Mouse (Mus musculus): ENCODE data around the gene Unk. TPM values are rescaled to one million over a fixed set of nuclear protein-coding genes. Genes with fewer than 3 reads are reported as not detected.

Unk gene
- 57.1 and 63.4 TPM in 2 replicates for polyA plus RNA-seq (2012; rRNA removed)

DNA sequence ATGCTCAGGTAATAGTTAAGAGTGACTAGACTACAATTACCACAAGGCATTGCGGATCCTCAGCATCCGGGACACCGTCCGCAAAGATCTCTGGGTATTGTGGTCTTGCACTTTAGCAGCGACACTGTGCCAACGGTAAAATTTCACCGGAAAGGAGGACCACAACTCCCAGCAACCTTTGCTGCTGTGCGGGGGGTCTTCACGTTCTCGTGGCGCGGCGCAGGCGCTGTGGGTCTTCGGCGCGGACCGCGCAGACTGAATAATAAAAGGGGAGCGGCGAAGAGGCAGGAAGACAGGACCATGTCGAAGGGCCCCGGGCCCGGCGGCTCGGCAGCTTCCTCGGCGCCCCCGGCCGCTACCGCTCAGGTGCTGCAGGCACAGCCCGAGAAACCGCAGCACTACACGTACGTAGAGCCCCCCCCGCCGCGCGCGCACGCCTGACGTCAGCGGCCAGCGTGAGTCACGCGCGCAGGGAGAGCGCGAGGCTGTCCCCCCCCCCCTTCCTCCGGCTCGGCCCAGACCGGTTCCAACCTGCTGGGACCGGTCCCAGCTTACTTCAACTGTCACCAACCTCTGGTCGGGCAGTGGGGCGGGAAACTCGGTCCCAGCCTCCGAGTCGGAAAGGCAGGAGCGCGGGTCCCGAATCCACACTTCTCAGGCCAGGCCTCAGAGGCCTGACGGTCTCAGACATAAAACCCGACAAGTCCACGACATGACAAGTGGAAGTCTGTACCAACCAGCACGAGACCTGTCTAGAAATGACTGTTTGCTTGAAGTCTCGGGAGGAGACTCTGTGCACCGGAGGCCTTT is at the start of gene Unk:
TSS of gene Unk (plus strand) at position 235 of the 810 bp plus-strand sequence.

DNA sequence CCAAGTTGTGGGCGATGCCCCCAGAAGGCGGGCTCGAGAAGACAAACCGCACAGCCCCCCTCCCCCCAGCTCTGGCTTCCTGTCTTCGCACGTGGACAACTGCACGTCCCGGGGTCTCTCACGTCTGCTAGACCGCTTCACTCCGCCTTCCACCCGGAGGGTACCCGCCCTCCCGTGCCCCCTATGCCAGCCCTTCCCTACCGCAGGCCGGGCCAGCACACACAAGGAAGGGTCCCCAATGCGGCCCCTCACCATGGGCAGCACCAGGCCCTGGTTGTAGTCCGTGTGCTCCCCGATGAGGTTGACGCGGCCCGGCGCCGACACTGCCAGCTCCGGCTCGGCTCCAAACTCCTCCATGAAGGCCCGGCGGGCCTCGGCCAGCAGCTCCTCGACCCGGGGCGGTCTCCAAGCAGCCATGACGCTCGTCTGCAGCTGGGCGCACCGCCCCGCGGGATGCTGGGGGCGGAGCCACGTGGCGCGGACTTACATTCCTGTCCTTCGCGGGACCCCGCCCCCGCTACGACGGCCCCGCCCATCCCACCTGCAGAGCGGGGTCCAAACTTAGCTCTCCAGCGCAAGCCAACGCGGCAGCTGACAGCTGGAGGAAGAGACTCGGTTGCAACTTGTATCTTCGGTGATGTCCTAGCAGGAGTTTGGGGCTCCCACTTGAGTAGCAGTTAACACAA is 17.7 kb upstream of the Unk start, which contains the start of gene Galk1:
TSS of gene Galk1 (minus strand) at position 458 of the 686 bp plus-strand sequence.

DNA sequence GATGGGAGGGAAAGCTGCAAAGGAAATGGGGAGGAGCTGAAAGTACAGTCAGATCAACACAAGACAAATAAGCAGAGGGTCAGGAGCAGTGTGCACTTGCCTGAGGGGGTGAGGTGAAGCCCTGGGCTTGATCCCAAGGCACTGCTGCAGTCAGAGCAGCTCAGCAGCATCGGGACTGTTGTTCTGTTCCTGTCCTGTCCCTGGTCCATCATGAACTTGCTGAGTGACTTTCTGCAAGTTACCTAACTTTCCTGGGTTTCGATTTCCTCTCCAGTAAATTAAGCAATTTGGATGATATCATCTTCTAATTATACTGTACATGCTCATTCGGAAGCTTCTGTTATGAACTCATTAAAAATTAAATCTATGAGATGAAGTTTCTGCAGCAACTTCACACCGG is 2.4 kb upstream of the Unk start, which contains the start of gene H3f3b:
TSS of gene H3f3b (minus strand) at position 207 of the 400 bp plus-strand sequence.

DNA sequence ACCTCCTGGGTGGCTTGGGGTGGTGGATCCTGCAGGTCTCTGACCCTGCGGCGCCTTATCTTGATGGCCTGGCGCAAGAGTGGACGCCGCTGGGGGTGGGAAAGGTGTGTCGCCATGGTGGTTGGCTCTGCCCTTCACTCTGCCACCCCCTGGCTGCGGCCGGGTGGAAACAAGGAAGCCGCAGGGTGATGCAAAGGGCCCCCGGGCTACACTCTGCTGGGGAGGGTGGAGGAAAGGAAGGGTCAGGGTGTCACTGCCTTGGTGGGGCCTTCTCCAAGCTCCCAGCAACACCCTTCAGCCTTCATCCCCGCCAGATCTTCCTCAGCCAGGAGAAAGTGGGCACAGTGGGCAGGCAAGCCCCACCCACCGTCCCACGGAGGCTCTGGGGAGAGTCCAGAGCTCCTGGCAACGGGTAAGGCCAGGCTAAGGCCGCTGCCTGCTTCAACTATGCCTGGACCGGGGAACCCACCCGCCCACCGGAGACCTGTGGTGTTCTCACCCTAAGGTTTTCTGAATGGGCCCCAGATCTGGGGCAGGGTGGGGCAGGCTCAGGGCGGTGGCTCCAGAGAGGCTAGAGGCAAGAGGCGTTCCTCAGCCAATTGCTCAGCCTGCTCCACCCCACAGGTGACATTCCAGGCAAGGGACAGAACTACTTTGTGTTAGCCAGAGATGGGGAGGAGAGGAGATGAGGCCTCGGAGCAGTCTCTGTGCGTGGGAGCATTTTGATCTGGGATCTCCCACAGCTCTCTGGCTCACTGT is 47.5 kb downstream of the Unk start, which contains the start of gene Unc13d:
TSS of gene Unc13d (minus strand) at position 516 of the 759 bp plus-strand sequence.

DNA sequence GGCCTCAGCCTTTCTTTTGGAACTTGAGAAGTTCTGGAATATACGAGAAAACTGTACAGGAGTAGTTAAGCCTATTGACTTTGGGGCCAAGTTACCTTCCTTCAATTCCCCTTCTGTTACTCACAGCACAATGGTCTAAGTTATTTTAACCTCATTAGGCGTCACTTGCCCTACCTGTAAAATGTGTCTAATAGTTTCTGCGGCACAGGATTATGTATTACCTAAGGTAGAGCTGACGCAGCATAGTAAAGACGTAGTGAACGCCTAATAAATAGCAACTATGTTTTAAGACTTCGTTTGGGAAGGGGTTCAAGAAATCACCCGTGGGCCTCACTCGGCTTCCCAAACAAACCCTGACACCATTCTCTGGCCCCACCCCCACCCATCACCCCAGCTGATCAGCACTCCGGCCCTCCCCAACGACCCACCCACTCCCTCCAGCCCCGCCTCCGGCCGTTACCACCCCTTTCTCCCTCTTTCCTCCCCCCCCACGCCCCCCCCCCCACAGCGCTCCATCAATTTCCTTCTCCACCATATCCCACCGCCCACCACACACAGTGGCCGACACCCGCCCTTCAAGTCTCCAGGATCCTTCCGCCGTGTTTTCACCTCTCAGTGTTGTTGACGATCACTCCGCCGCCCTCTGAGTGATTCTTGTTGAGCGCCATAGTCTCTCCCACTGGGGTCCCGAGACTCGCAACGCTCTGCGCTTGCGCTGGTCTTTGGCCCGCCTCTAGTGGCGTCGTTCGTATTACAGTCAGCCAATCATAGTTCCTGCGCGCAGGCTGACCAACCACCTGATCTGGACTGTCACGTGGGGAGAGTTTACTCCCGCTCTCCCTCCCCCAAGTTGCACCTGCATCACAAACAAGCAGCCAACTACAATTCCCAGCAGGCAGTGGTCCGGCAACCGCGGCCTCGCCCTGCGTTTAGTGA is 56.4 kb downstream of the Unk start, which contains the start of gene Wbp2:
TSS of gene Wbp2 (minus strand) at position 738 of the 936 bp plus-strand sequence.

Other genes starting within 250 kb of the Unk start
- gene Caskin2, start 216.7 kb upstream of the Unk start, polyA plus RNA-seq (2012; rRNA removed): 22.0 and 25.5 TPM in 2 replicates
- 27.6 and 38.3 TPM in 2 replicates for gene Tsen54, start 215.6 kb upstream of the Unk start, polyA plus RNA-seq (2012; rRNA removed)
- 5.4 and 6.8 TPM in 2 replicates for gene Llgl2, start 206.3 kb upstream of the Unk start, polyA plus RNA-seq (2012; rRNA removed)
- 0.36 and 0.45 TPM in 2 replicates for gene Myo15b, start 171.9 kb upstream of the Unk start, polyA plus RNA-seq (2012; rRNA removed)
- gene Smim5, start 130.4 kb upstream of the Unk start, polyA plus RNA-seq (2012; rRNA removed): 2.5 and 2.6 TPM in 2 replicates
- 0.19 and 0.34 TPM in 2 replicates for gene Smim6, start 118.3 kb upstream of the Unk start, polyA plus RNA-seq (2012; rRNA removed)
- 75.4 and 142 TPM in 2 replicates for gene Sap30bp, start 97.0 kb upstream of the Unk start, polyA plus RNA-seq (2012; rRNA removed)
- gene Recql5, start 96.8 kb upstream of the Unk start, polyA plus RNA-seq (2012; rRNA removed): 27.1 and 28.0 TPM in 2 replicates
- 0.67 and 0.72 TPM in 2 replicates for gene Itgb4, start 55.6 kb upstream of the Unk start, polyA plus RNA-seq (2012; rRNA removed)
- 72.5 and 76.2 TPM in 2 replicates for gene Galk1, start 17.6 kb upstream of the Unk start, polyA plus RNA-seq (2012; rRNA removed)
- gene H3f3b, start 2.4 kb upstream of the Unk start, polyA plus RNA-seq (2012; rRNA removed): 838 and 897 TPM in 2 replicates
- 2.0 and 3.3 TPM in 2 replicates for gene Unc13d, start 47.6 kb downstream of the Unk start, polyA plus RNA-seq (2012; rRNA removed)
- 42.1 and 67.0 TPM in 2 replicates for gene Wbp2, start 56.7 kb downstream of the Unk start, polyA plus RNA-seq (2012; rRNA removed)
- 3.0 TPM in 2 replicates for gene Trim47, start 96.9 kb downstream of the Unk start, polyA plus RNA-seq (2012; rRNA removed)
- 1.6 and 2.8 TPM in 2 replicates for gene Trim65, start 100.8 kb downstream of the Unk start, polyA plus RNA-seq (2012; rRNA removed)
- 41.1 and 57.1 TPM in 2 replicates for gene Mrpl38, start 108.5 kb downstream of the Unk start, polyA plus RNA-seq (2012; rRNA removed)
- 90.4 and 121 TPM in 2 replicates for gene Fbf1, start 137.8 kb downstream of the Unk start, polyA plus RNA-seq (2012; rRNA removed)
- gene Ten1, start 168.5 kb downstream of the Unk start, polyA plus RNA-seq (2012; rRNA removed): 39.9 and 49.1 TPM in 2 replicates
- 25.4 and 35.0 TPM in 2 replicates for gene Acox1, start 168.7 kb downstream of the Unk start, polyA plus RNA-seq (2012; rRNA removed)
- gene Evpl, start 207.8 kb downstream of the Unk start, polyA plus RNA-seq (2012; rRNA removed): 0.63 and 0.73 TPM in 2 replicates
- 90.9 and 101 TPM in 2 replicates for gene Srp68, start 243.9 kb downstream of the Unk start, polyA plus RNA-seq (2012; rRNA removed)